Mouse (Mus musculus) E14TG2a.4 (cell line): ENCODE data around the gene Helz.

ENCODE experiments used
- CTCF ChIP-seq: conservative IDR thresholded peaks from 2 replicates; pipeline ENCODE4 v1.5.1; 2014; ENCODE audit warnings: low read length
- NANOG ChIP-seq: IDR thresholded peaks from 2 replicates; pipeline ENCODE4 v1.6.1; 2014; ENCODE audit warnings: borderline replicate concordance, low read length, mixed read lengths
- POU5F1 ChIP-seq: IDR thresholded peaks from 2 replicates; pipeline ENCODE4 v1.6.1; 2014; ENCODE audit warnings: low read length, borderline replicate concordance

GRCm38 (mm10) chr11:107688480-107688879 lies 140.8 kb downstream of the Helz start:
- no peak for TF ChIP-seq CTCF
- TF ChIP-seq NANOG: no peak
- no peak for TF ChIP-seq POU5F1
